Mouse (Mus musculus): ENCODE measurements around the gene Adam21. TPM values are rescaled to one million over a fixed set of nuclear protein-coding genes. Genes with fewer than 3 reads are reported as not detected.
"Not testable (repeated sequence)": the region's sequence is repeated elsewhere in the genome, so short reads cannot be mapped to it uniquely, and the experiment has no call there.

The Adam21 gene
- polyA plus RNA-seq (2017; shearing (Covaris generic)): under 1 TPM in 1 of 2 experiments, not detected in 1; 0.22 TPM

- no peak for ATAC-seq
Measured at GRCm38 (mm10) chr12:81568374-81568773, at the start of gene Adam21. Adam21 (minus strand) TSS chr12:81568474.

- no peak for ATAC-seq
Measured at GRCm38 (mm10) chr12:81616980-81617379, 48.7 kb upstream of the Adam21 start.

GRCm38 (mm10) chr12:81615807-81616206 lies 47.5 kb upstream of the Adam21 start:
- no peak for ATAC-seq

GRCm38 (mm10) chr12:81609445-81609844 lies 41.2 kb upstream of the Adam21 start:
- no peak for ATAC-seq

GRCm38 (mm10) chr12:81604995-81605784 lies 36.9 kb upstream of the Adam21 start:
- no peak for ATAC-seq

- ATAC-seq: no peak
Measured at GRCm38 (mm10) chr12:81596547-81597262, 28.4 kb upstream of the Adam21 start.

- ATAC-seq: peak; percentile 95
Measured at GRCm38 (mm10) chr12:81594902-81595671, 26.8 kb upstream of the Adam21 start, which contains the start of gene Med6. Med6 (minus strand) TSS chr12:81595008.

- ATAC-seq: no peak
Measured at GRCm38 (mm10) chr12:81567931-81568330, 343 bp downstream of the Adam21 start.

- ATAC-seq: no peak
Measured at GRCm38 (mm10) chr12:81564173-81564572, 4.1 kb downstream of the Adam21 start.

GRCm38 (mm10) chr12:81549286-81549685 lies 19.0 kb downstream of the Adam21 start:
- ATAC-seq: no peak

GRCm38 (mm10) chr12:81547163-81547562 lies 21.1 kb downstream of the Adam21 start:
- no peak for ATAC-seq

- ATAC-seq: peak; percentile 3
Measured at GRCm38 (mm10) chr12:81533029-81533419, 35.2 kb downstream of the Adam21 start.

- peak; percentile 95 for ATAC-seq
Measured at GRCm38 (mm10) chr12:81532316-81533028, 35.8 kb downstream of the Adam21 start, which contains the start of the genes Gm20498 and Synj2bp. Gm20498 (minus strand) TSS chr12:81532905. Synj2bp (minus strand) TSS chr12:81532911.

- not testable (repeated sequence) for ATAC-seq
Measured at GRCm38 (mm10) chr12:81530587-81530986, 37.7 kb downstream of the Adam21 start.

Other genes starting within 250 kb of the Adam21 start
- not detected for gene Slc8a3, start 235.3 kb downstream of the Adam21 start, polyA plus RNA-seq (2017; shearing (Covaris generic))
- 1 to 10 TPM in 1 of 2 experiments, under 1 TPM in 1; 0.59 to 1.2 TPM for gene Gm4787, start 189.0 kb downstream of the Adam21 start, polyA plus RNA-seq (2017; shearing (Covaris generic))
- 1 to 10 TPM; 1.3 TPM for gene Adam4, start 146.5 kb downstream of the Adam21 start, polyA plus RNA-seq (2017; shearing (Covaris generic))
- 100 to 1,000 TPM; 146 to 168 TPM for gene Cox16, start 83.3 kb downstream of the Adam21 start, polyA plus RNA-seq (2017; shearing (Covaris generic))
- gene Gm20498, start 35.6 kb downstream of the Adam21 start, polyA plus RNA-seq (2017; shearing (Covaris generic)): 10 to 100 TPM in 1 of 2 experiments, 1 to 10 TPM in 1; 8.0 to 10.4 TPM
- 10 to 100 TPM; 65.3 to 72.5 TPM for gene Synj2bp, start 35.6 kb downstream of the Adam21 start, polyA plus RNA-seq (2017; shearing (Covaris generic))
- gene Med6, start 26.5 kb upstream of the Adam21 start, polyA plus RNA-seq (2017; shearing (Covaris generic)): 10 to 100 TPM; 31.1 to 35.2 TPM
- under 1 TPM in 1 of 2 experiments, not detected in 1; 0.22 TPM for gene Ttc9, start 62.8 kb upstream of the Adam21 start, polyA plus RNA-seq (2017; shearing (Covaris generic))
- gene Map3k9, start 212.7 kb upstream of the Adam21 start, polyA plus RNA-seq (2017; shearing (Covaris generic)): under 1 TPM; 0.19 to 0.22 TPM

All from CD4-positive, CD25-positive, alpha-beta regulatory T cell, adult 4 months (primary cell).